ENCODE assay signal across 26 mouse cellular contexts in the genomic region with DNA sequence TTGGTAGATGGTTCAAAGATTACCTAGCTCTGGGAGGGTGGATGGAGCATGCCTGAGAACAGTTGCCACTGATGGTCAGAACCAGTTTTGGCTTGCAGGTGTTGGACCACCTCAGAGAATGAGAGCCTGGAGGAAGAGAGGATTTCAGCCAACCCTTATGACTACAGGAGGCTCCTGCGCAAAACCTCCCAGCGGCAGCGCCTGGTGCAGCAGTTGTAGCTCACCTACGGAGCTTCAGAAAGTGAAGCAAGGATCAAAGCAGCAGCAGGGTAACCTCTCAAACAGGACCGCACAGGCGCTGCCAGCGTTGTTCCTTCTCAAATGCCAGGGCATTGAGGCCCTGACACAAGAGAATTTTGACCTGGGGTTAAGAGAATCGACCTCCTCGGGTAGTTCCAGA. TPM values are rescaled to one million over a fixed set of nuclear protein-coding genes. Genes with fewer than 3 reads are reported as not detected.
DNase-seq lines count a peak whose midpoint lies in the region; ATAC-seq and TF ChIP-seq lines count a peak whose summit lies in the region.
"Had no signal": no experiment of that assay in that cellular context is flagged by ENCODE, and none has a peak within 500 bp of the region (broad histone marks: within the 10 kb centered on the region; RNA-seq: fewer than 3 reads in every experiment).

No protein-coding gene starts in this region.

- H3K9me3 ChIP-seq in forebrain, embryonic 12.5 days = no peaks in the 10 kb centered on the region
- no peaks in the 10 kb centered on the region for H3K9me3 ChIP-seq in forebrain, embryonic 14.5 days (replicated peaks; ENCODE audit: control insufficient read depth, low read length)
- H3K9me3 ChIP-seq in midbrain, postnatal 0 days (ENCODE audit: low read length) = no peaks in the 10 kb centered on the region
- H3K9me3 ChIP-seq in midbrain, embryonic 16.5 days (replicated peaks; ENCODE audit: control insufficient read depth, low read length, poor library complexity, severe bottlenecking) = no peaks in the 10 kb centered on the region
- H3K9me3 ChIP-seq: embryonic facial prominence, embryonic 12.5 days; liver, embryonic 13.5 days; midbrain, embryonic 12.5 days had no signal

- peaks cover 59% of the 10 kb centered on the region for H3K27me3 ChIP-seq in forebrain, embryonic 12.5 days
- H3K27me3 ChIP-seq in forebrain, embryonic 14.5 days (replicated peaks; ENCODE audit: control insufficient read depth, insufficient read depth, low read length) = peaks cover 18% of the 10 kb centered on the region; the same call in 1 of the 2 replicates
- peaks cover 15% of the 10 kb centered on the region; the same call in 1 of the 2 replicates for H3K27me3 ChIP-seq in midbrain, postnatal 0 days (ENCODE audit: insufficient read depth, low read length)
- peaks cover 5% of the 10 kb centered on the region for H3K27me3 ChIP-seq in midbrain, embryonic 16.5 days (ENCODE audit: control insufficient read depth, insufficient read depth, low read depth, low read length)
- H3K27me3 ChIP-seq: CH12.LX had no signal

- ATAC-seq in forebrain, embryonic 12.5 days (ENCODE audit: low FRiP score) = no peak
- no peak for ATAC-seq in forebrain, embryonic 14.5 days
- ATAC-seq in midbrain, postnatal 0 days (ENCODE audit: low FRiP score) = no peak
- no peak for ATAC-seq in midbrain, embryonic 16.5 days
- peak; percentile 17 to 29; a peak in 1 of 4 replicates for ATAC-seq in hematopoietic stem cell, adult 5-6 weeks (replicated peaks in 1 of 2; ENCODE audit: insufficient read depth in 1 of 2, low FRiP score in 2 of 2, low TSS enrichment in 1 of 2, low read depth in 1 of 2, poor library complexity in 2 of 2, severe bottlenecking in 2 of 2)

- no peak for DNase-seq in forebrain, embryonic 14.5 days (ENCODE audit: low spot score)
- DNase-seq in midbrain, postnatal 0 days (ENCODE audit: low spot score) = peak; percentile 49
- peak; percentile 65 for DNase-seq in ZHBTc4 (ENCODE audit: low read depth, low spot score)
- no peak for DNase-seq in adrenal gland, adult (ENCODE audit: inconsistent age in 2 of 2, low spot score in 1 of 2)
- DNase-seq: adrenal gland, adult 8-10 months; cerebellum, adult 11 months; cerebellum, postnatal 14 days; gastrocnemius, postnatal 10 days; heart, adult 11 months; heart, postnatal 14 days; kidney, adult 2 months; kidney, postnatal 10 days; layer of hippocampus, postnatal 36 days; liver, embryonic 13.5 days; lung, embryonic 14.5 days; lung, postnatal 4 days; right cerebral cortex, adult 18-20 months had no signal

- no peaks in the 10 kb centered on the region for H3K36me3 ChIP-seq in forebrain, embryonic 12.5 days (replicated peaks)
- H3K36me3 ChIP-seq in forebrain, embryonic 14.5 days (ENCODE audit: control insufficient read depth, insufficient read depth, low read length) = no peaks in the 10 kb centered on the region
- no peaks in the 10 kb centered on the region for H3K36me3 ChIP-seq in midbrain, postnatal 0 days (ENCODE audit: insufficient read depth, low read length)
- H3K36me3 ChIP-seq in midbrain, embryonic 16.5 days (ENCODE audit: control insufficient read depth, insufficient read depth, low read length) = no peaks in the 10 kb centered on the region
- H3K36me3 ChIP-seq: embryonic facial prominence, embryonic 12.5 days; heart, embryonic 12.5 days; limb, embryonic 13.5 days; liver, embryonic 13.5 days; midbrain, embryonic 12.5 days had no signal

- WGBS in forebrain, embryonic 12.5 days = 3% methylated on average over 9 of the region's 9 CpGs
- 7% methylated on average over 9 of the region's 9 CpGs for WGBS in forebrain, embryonic 14.5 days
- WGBS in midbrain, postnatal 0 days = 10% methylated on average over 9 of the region's 9 CpGs
- 2% methylated on average over 9 of the region's 9 CpGs for WGBS in midbrain, embryonic 16.5 days

- peaks cover 37% of the 10 kb centered on the region for H3K4me1 ChIP-seq in forebrain, embryonic 12.5 days
- peaks cover 19% of the 10 kb centered on the region; the same call in 1 of the 2 replicates for H3K4me1 ChIP-seq in forebrain, embryonic 14.5 days (ENCODE audit: control insufficient read depth, insufficient read depth, low read length)
- H3K4me1 ChIP-seq in midbrain, postnatal 0 days (ENCODE audit: insufficient read depth, low read length) = 0 out of 2 replicates have a peak, but pooled peaks cover 4% of the 10 kb centered on the region
- H3K4me1 ChIP-seq in midbrain, embryonic 16.5 days (ENCODE audit: control insufficient read depth, insufficient read depth, low read length) = peaks cover 5% of the 10 kb centered on the region; the same call in 1 of the 2 replicates
- H3K4me1 ChIP-seq: liver, embryonic 13.5 days had no signal

- peak overlapping the region; percentile 26; the same call in 1 of the 2 replicates for H3K27ac ChIP-seq in forebrain, embryonic 12.5 days
- H3K27ac ChIP-seq in forebrain, embryonic 14.5 days (ENCODE audit: low read depth, low read length) = no peak overlapping the region
- H3K27ac ChIP-seq in midbrain, postnatal 0 days (ENCODE audit: low read depth, low read length) = no peak overlapping the region
- H3K27ac ChIP-seq in midbrain, embryonic 16.5 days (ENCODE audit: low read length) = no peak overlapping the region
- H3K27ac ChIP-seq: embryonic facial prominence, embryonic 12.5 days; limb, embryonic 13.5 days; liver, embryonic 13.5 days; midbrain, embryonic 12.5 days had no signal

- no peak overlapping the region for H3K4me3 ChIP-seq in forebrain, embryonic 12.5 days (replicated peaks)
- H3K4me3 ChIP-seq in forebrain, embryonic 14.5 days (ENCODE audit: low read depth, low read length) = no peak overlapping the region
- H3K4me3 ChIP-seq in midbrain, postnatal 0 days (ENCODE audit: low read depth, low read length) = no peak overlapping the region
- no peak overlapping the region for H3K4me3 ChIP-seq in midbrain, embryonic 16.5 days (ENCODE audit: low read depth, low read length)
- H3K4me3 ChIP-seq: embryonic facial prominence, embryonic 12.5 days; erythroblast, embryonic 14.5 days; heart, embryonic 12.5 days; limb, embryonic 13.5 days; liver, embryonic 13.5 days; midbrain, embryonic 12.5 days had no signal

- H3K4me2 ChIP-seq in forebrain, embryonic 12.5 days = no peak overlapping the region
- H3K4me2 ChIP-seq in forebrain, embryonic 14.5 days (ENCODE audit: low read length) = no peak overlapping the region
- no peak overlapping the region for H3K4me2 ChIP-seq in midbrain, postnatal 0 days (ENCODE audit: low read depth, low read length, poor library complexity, severe bottlenecking)
- no peak overlapping the region for H3K4me2 ChIP-seq in midbrain, embryonic 16.5 days (ENCODE audit: low read length)
- H3K4me2 ChIP-seq: embryonic facial prominence, embryonic 12.5 days; heart, embryonic 12.5 days; limb, embryonic 13.5 days; liver, embryonic 13.5 days; lung, embryonic 14.5 days; midbrain, embryonic 12.5 days had no signal

- H3K9ac ChIP-seq in forebrain, embryonic 12.5 days = no peak overlapping the region
- H3K9ac ChIP-seq in forebrain, embryonic 14.5 days (ENCODE audit: low read length) = no peak overlapping the region
- no peak overlapping the region for H3K9ac ChIP-seq in midbrain, postnatal 0 days (replicated peaks; ENCODE audit: low read length, poor library complexity, severe bottlenecking)
- no peak overlapping the region for H3K9ac ChIP-seq in midbrain, embryonic 16.5 days (ENCODE audit: low read depth, low read length)
- H3K9ac ChIP-seq: embryonic facial prominence, embryonic 12.5 days; heart, embryonic 12.5 days; limb, embryonic 13.5 days; liver, embryonic 13.5 days; lung, embryonic 14.5 days; midbrain, embryonic 12.5 days had no signal

- TF ChIP-seq CTCF in midbrain, postnatal 0 days (IDR thresholded peaks at IDR 0.05) = peak; percentile 45

RNA-seq across cellular contexts. Expression of a gene that starts 4.1 kb away (rescaled TPM):
- 73.0 and 80.6 TPM in 2 replicates for polyA plus RNA-seq in forebrain, embryonic 12.5 days (2016; fragmentation: Nextera tagmentation; extraction: Ambion mirVana)
- polyA plus RNA-seq in forebrain, embryonic 14.5 days (2014; fragmentation: Nextera tagmentation; extraction: Ambion mirVana) = 38.7 and 43.1 TPM in 2 replicates
- total RNA-seq in midbrain, postnatal 0 days (2014; rRNA removed) = 49.4 and 77.6 TPM in 2 replicates
- 43.2 and 52.6 TPM in 2 replicates for polyA plus RNA-seq in midbrain, postnatal 0 days (2015; fragmentation: Nextera tagmentation; extraction: Ambion mirVana)
- 64.1 TPM in 2 replicates for polyA plus RNA-seq in midbrain, embryonic 16.5 days (2015; fragmentation: Nextera tagmentation; extraction: Ambion mirVana)
- total RNA-seq in hematopoietic stem cell, adult 5-6 weeks (2017) = 0.06 and 0.10 TPM in 2 replicates
- total RNA-seq: heart, postnatal 14 days had no signal
- polyA plus RNA-seq: erythroblast, embryonic 14.5 days; kidney, adult 2 months had no signal

Comparison
In these comparisons a context has a peak if more than half of its experiments do, and no peak if none do; other contexts are left out.
1. ATAC-seq: peak in hematopoietic stem cell, adult 5-6 weeks (2 of 2); none in forebrain, embryonic 12.5 days (single experiment), forebrain, embryonic 14.5 days (single experiment), midbrain, postnatal 0 days (single experiment) and midbrain, embryonic 16.5 days (single experiment).
2. DNase-seq: peak in midbrain, postnatal 0 days (single experiment) and ZHBTc4 (single experiment); none in forebrain, embryonic 14.5 days (single experiment) and adrenal gland, adult (0 of 2).